Mouse (Mus musculus): ENCODE results near the gene Baiap2l2. TPM values are rescaled to one million over a fixed set of nuclear protein-coding genes. Genes with fewer than 3 reads are reported as not detected.
A peak's percentile ranks its signal among the peaks of the same experiment; 100 is the strongest.

The Baiap2l2 gene
- polyA plus RNA-seq (2014; fragmentation: Nextera tagmentation; extraction: Ambion mirVana): 2.3 and 2.6 TPM in 2 replicates

- H3K9me3 ChIP-seq (ENCODE audit: control insufficient read depth, low read length): no peaks in the 10 kb centered on the region
- no peaks in the 10 kb centered on the region for H3K27me3 ChIP-seq (ENCODE audit: control insufficient read depth, insufficient read depth, low read length)
- 66% methylated on average over 10 of the region's 10 CpGs for WGBS
- H3K4me1 ChIP-seq (replicated peaks; ENCODE audit: control insufficient read depth, insufficient read depth, low read length): no peaks in the 10 kb centered on the region
- peaks cover 17% of the 10 kb centered on the region for H3K36me3 ChIP-seq (replicated peaks; ENCODE audit: control insufficient read depth, insufficient read depth)
- no peak within 1 kb of the TSS for H3K4me2 ChIP-seq (replicated peaks)
- no peak within 1 kb of the TSS for H3K4me3 ChIP-seq (replicated peaks; ENCODE audit: low read length)
- no peak within 1 kb of the TSS for H3K27ac ChIP-seq
- H3K9ac ChIP-seq: no peak within 1 kb of the TSS
- ATAC-seq (ENCODE audit: low FRiP score) (no peak), DNase-seq (ENCODE audit: low spot score) (no peak)
Measured at GRCm38 (mm10) chr15:79285399-79285798, at the start of gene Baiap2l2. Gene Baiap2l2, minus strand, starts transcription at chr15:79285537.

- Histone ChIP-seq H3K36me3 (replicated peaks; ENCODE audit: control insufficient read depth, insufficient read depth) (no peaks in the 10 kb centered on the region), H3K9me3 (ENCODE audit: control insufficient read depth, low read length) (no peaks in the 10 kb centered on the region), H3K4me3 (replicated peaks; ENCODE audit: low read length) (no peak overlapping the region), H3K9ac (no peak overlapping the region), H3K4me1 (replicated peaks; ENCODE audit: control insufficient read depth, insufficient read depth, low read length) (no peaks in the 10 kb centered on the region), H3K27ac (no peak overlapping the region), H3K27me3 (ENCODE audit: control insufficient read depth, insufficient read depth, low read length) (no peaks in the 10 kb centered on the region), H3K4me2 (replicated peaks) (no peak overlapping the region)
- DNase-seq (ENCODE audit: low spot score): no peak
- 75% methylated on average over 4 of the region's 4 CpGs for WGBS
- ATAC-seq (ENCODE audit: low FRiP score): no peak
Measured at GRCm38 (mm10) chr15:79333409-79333808, 48.1 kb upstream of the Baiap2l2 start.

DNA sequence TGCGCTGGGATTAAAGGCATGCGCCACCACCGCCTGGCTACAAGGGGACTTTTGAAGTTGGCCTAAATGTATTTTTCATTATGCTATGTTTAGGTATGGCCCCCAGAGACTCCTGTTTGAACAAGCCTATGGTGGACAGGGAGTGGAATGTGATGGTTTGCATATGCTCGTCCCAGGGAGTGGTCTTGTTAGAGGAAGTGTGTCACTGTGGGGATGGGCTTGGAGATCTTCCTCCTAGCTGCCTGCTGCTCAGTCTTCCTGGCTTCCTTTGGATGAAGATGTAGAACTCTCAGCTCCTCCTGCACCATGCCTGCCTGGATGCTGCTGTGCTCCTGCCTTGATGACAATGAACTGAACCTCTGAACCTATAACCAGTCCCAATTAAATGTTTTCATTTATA, 45.2 kb upstream of the Baiap2l2 start:
- no peak overlapping the region for H3K4me2 ChIP-seq (replicated peaks)
- peaks cover 20% of the 10 kb centered on the region for H3K4me1 ChIP-seq (replicated peaks; ENCODE audit: control insufficient read depth, insufficient read depth, low read length)
- H3K27ac ChIP-seq: no peak overlapping the region
- no peaks in the 10 kb centered on the region for H3K9me3 ChIP-seq (ENCODE audit: control insufficient read depth, low read length)
- no peak for ATAC-seq (ENCODE audit: low FRiP score)
- no peak overlapping the region for H3K4me3 ChIP-seq (replicated peaks; ENCODE audit: low read length)
- DNase-seq (ENCODE audit: low spot score): no peak
- H3K36me3 ChIP-seq (replicated peaks; ENCODE audit: control insufficient read depth, insufficient read depth): no peaks in the 10 kb centered on the region
- no peaks in the 10 kb centered on the region for H3K27me3 ChIP-seq (ENCODE audit: control insufficient read depth, insufficient read depth, low read length)
- 74% methylated on average over 4 of the region's 4 CpGs for WGBS
- no peak overlapping the region for H3K9ac ChIP-seq

GRCm38 (mm10) chr15:79329979-79330363, 44.6 kb upstream of the Baiap2l2 start:
- no peak overlapping the region for H3K4me3 ChIP-seq (replicated peaks; ENCODE audit: low read length)
- H3K27me3 ChIP-seq (ENCODE audit: control insufficient read depth, insufficient read depth, low read length): no peaks in the 10 kb centered on the region
- H3K4me2 ChIP-seq (replicated peaks): no peak overlapping the region
- H3K36me3 ChIP-seq (replicated peaks; ENCODE audit: control insufficient read depth, insufficient read depth): no peaks in the 10 kb centered on the region
- no peak overlapping the region for H3K9ac ChIP-seq
- 87% methylated on average over 6 of the region's 6 CpGs for WGBS
- ATAC-seq (ENCODE audit: low FRiP score) (no peak), DNase-seq (ENCODE audit: low spot score) (no peak)
- no peaks in the 10 kb centered on the region for H3K9me3 ChIP-seq (ENCODE audit: control insufficient read depth, low read length)
- H3K4me1 ChIP-seq (replicated peaks; ENCODE audit: control insufficient read depth, insufficient read depth, low read length): peaks cover 21% of the 10 kb centered on the region
- H3K27ac ChIP-seq: no peak overlapping the region

GRCm38 (mm10) chr15:79329346-79329978, 44.1 kb upstream of the Baiap2l2 start:
- Histone ChIP-seq H3K4me2 (replicated peaks) (no peak overlapping the region), H3K9me3 (ENCODE audit: control insufficient read depth, low read length) (no peaks in the 10 kb centered on the region), H3K27ac (no peak overlapping the region), H3K27me3 (ENCODE audit: control insufficient read depth, insufficient read depth, low read length) (no peaks in the 10 kb centered on the region), H3K36me3 (replicated peaks; ENCODE audit: control insufficient read depth, insufficient read depth) (no peaks in the 10 kb centered on the region), H3K9ac (no peak overlapping the region), H3K4me1 (replicated peaks; ENCODE audit: control insufficient read depth, insufficient read depth, low read length) (peaks cover 21% of the 10 kb centered on the region), H3K4me3 (replicated peaks; ENCODE audit: low read length) (no peak overlapping the region)
- DNase-seq (ENCODE audit: low spot score) (no peak), ATAC-seq (ENCODE audit: low FRiP score) (no peak)
- WGBS: 95% methylated on average over 6 of the region's 6 CpGs

GRCm38 (mm10) chr15:79328939-79329275, 43.6 kb upstream of the Baiap2l2 start:
- no peaks in the 10 kb centered on the region for H3K36me3 ChIP-seq (replicated peaks; ENCODE audit: control insufficient read depth, insufficient read depth)
- H3K27ac ChIP-seq: no peak overlapping the region
- 93% methylated on average over 4 of the region's 4 CpGs for WGBS
- DNase-seq (ENCODE audit: low spot score) (no peak), ATAC-seq (ENCODE audit: low FRiP score) (no peak)
- H3K9ac ChIP-seq: no peak overlapping the region
- H3K4me3 ChIP-seq (replicated peaks; ENCODE audit: low read length): peak overlapping the region; percentile 51; the same call in 1 of the 2 replicates
- H3K4me2 ChIP-seq (replicated peaks): peak overlapping the region; percentile 69
- H3K27me3 ChIP-seq (ENCODE audit: control insufficient read depth, insufficient read depth, low read length): no peaks in the 10 kb centered on the region
- H3K4me1 ChIP-seq (replicated peaks; ENCODE audit: control insufficient read depth, insufficient read depth, low read length): peaks cover 23% of the 10 kb centered on the region
- H3K9me3 ChIP-seq (ENCODE audit: control insufficient read depth, low read length): no peaks in the 10 kb centered on the region

DNA sequence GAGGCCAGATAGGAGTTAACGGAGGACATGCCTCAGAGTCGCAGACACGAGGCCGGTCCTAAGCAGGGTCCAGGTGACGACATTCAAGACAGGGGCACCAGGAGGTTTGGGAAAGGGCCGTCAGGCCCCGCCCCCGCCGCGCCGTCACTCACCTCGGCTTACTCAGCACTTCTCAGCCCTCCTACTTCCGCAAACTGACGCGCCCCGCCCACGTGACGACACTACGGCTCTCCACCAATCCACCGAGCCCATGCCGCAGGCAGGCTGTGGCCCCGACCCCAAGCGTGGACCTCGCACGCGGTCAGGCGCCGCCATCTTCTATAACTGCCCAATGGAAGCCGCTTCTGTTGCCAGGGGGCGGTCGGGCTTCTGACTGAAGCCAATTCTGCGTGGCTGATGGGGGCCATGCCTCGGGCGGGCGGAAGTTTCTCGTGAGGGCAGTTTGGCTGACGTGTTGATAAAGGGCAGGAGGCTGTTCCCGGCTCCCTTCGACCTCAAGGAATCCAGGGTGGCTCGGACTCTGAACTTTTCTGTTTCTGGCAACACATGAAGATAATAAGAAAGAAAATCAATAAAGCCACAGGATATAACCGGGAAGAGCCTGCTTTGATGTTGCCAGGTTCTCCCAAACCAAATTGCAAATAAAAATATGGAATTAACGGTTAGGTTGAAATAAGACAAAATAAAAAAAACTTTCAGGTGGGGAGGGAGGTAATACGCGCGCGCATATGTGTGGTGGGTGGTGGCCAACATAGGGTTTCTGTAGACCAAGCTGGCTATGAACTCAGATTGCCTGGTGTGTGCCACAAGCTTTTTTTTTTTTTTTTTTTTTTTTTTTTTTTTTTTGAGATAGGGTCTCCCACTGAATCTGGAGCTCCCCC, 43.0 kb upstream of the Baiap2l2 start, which contains the start of gene Pla2g6:
Gene Pla2g6 (minus strand): TSS at position 333 of the 881 bp plus-strand sequence.
- H3K4me1 ChIP-seq (replicated peaks; ENCODE audit: control insufficient read depth, insufficient read depth, low read length): peaks cover 29% of the 10 kb centered on the region
- no peaks in the 10 kb centered on the region for H3K27me3 ChIP-seq (ENCODE audit: control insufficient read depth, insufficient read depth, low read length)
- H3K27ac ChIP-seq: peak within 1 kb of the TSS; percentile 93
- 4% methylated on average over 46 of the region's 46 CpGs for WGBS
- H3K4me2 ChIP-seq (replicated peaks): peak within 1 kb of the TSS; percentile 69
- H3K36me3 ChIP-seq (replicated peaks; ENCODE audit: control insufficient read depth, insufficient read depth): no peaks in the 10 kb centered on the region
- ATAC-seq (ENCODE audit: low FRiP score) (peak; percentile 97), DNase-seq (ENCODE audit: low spot score) (peak; percentile 97)
- no peaks in the 10 kb centered on the region for H3K9me3 ChIP-seq (ENCODE audit: control insufficient read depth, low read length)
- H3K9ac ChIP-seq: peak within 1 kb of the TSS; percentile 69
- peak within 1 kb of the TSS; percentile 51 for H3K4me3 ChIP-seq (replicated peaks; ENCODE audit: low read length)

DNA sequence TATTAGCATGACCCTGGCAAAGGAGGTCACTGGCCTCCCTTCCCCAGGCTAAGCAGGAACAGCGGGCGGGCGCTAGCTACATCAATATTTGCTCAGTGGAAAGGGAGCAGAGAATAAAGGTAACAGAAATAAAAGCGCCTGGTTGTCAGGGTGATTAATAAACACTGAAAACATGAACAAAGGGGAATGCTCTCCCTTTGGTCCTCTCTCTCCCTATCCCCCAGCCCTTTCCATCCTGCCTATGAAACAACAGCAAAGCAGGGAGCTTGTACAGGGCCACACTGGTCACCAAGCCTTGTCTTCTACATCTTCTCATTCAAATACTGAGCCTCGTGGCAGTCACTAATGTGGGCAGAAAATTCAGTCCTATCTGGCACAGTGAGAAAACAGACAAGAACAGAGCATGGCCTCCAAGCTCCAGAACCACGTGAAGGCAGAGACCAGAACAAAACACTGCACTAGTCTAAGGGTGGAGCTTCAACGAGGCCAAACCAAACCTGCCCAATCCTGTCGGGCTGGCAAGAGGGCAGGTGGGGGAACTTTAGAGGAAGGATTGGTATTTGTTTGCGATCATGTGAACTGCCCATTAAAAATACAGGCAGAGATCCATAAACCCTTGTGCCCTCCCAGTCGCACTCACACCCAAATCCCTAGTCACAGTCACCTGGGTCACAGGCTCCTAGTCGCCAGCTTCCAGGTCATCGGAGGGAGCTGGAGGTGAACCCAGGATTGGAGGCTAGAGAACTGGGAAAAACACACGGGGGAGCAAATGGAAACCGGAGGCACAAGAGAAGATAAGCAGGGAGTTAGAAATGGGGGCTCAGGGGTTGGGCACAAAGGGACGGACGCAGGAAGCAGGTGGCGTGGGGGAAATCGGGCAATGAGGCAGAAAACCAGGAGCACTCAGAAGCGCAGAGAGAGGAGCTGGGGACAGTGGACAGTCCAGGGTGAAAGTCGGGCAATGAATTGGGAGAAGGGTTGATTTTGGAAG, 41.9 kb upstream of the Baiap2l2 start:
- Histone ChIP-seq H3K4me3 (replicated peaks; ENCODE audit: low read length) (peak overlapping the region; percentile 51), H3K9me3 (ENCODE audit: control insufficient read depth, low read length) (no peaks in the 10 kb centered on the region), H3K4me2 (replicated peaks) (peak overlapping the region; percentile 69), H3K27me3 (ENCODE audit: control insufficient read depth, insufficient read depth, low read length) (no peaks in the 10 kb centered on the region), H3K9ac (peak overlapping the region; percentile 69), H3K4me1 (replicated peaks; ENCODE audit: control insufficient read depth, insufficient read depth, low read length) (peaks cover 30% of the 10 kb centered on the region), H3K27ac (peak overlapping the region; percentile 93), H3K36me3 (replicated peaks; ENCODE audit: control insufficient read depth, insufficient read depth) (no peaks in the 10 kb centered on the region)
- 4% methylated on average over 20 of the region's 20 CpGs for WGBS
- ATAC-seq (ENCODE audit: low FRiP score): 0 out of 2 replicates have a peak, but pooled peaks have one; percentile 31
- peak; percentile 65 for DNase-seq (ENCODE audit: low spot score)
